Mouse (Mus musculus) small intestine, adult 10 weeks (tissue): ENCODE data around the gene Tma16. TPM values are rescaled to one million over a fixed set of nuclear protein-coding genes. Genes with fewer than 3 reads are reported as not detected.

Source experiments
- polyA plus RNA-seq: library from polyadenylated mRNA; stranded (reverse); fragments of 350-450 nt; fragmentation: Illumina TruSeq; extraction: RNeasy Lipid Tissue Mini Kit (QIAGEN cat#74804); gene quantifications from one replicate; pipeline ENCODE4 v1.2.3, GENCODE M21; 2014; ENCODE audit warnings: low replicate concordance

Gene Tma16
- 7.4 TPM for polyA plus RNA-seq

GRCm38 (mm10) chr8:66486084-66486763, at the start of gene Tma16:
Gene Tma16, minus strand, starts transcription at chr8:66486530.

GRCm38 (mm10) chr8:66511537-66511936, 25.2 kb upstream of the Tma16 start, which contains the start of gene Tktl2:
Gene Tktl2, plus strand, starts transcription at chr8:66511756.

Other genes with a start within 250 kb of the Tma16 start
- gene Tktl2, start 25.2 kb upstream of the Tma16 start, polyA plus RNA-seq, result not detected
- gene Npy5r, start 201.6 kb upstream of the Tma16 start, polyA plus RNA-seq, result not detected
- gene Npy1r, start 210.7 kb upstream of the Tma16 start, polyA plus RNA-seq, result 1.2 TPM